Mouse (Mus musculus) testis, postnatal 10 days (tissue): Measurements from ENCODE around the gene Tctex1d2.
"Not testable (repeated sequence)": the region's sequence is repeated elsewhere in the genome, so short reads cannot be mapped to it uniquely, and the experiment has no call there.

ENCODE experiments used
- DNase-seq: peaks from one replicate; pipeline ENCODE4 v3.0.0; 2021; ENCODE audit warnings: low spot score

Tctex1d2 gene

DNA sequence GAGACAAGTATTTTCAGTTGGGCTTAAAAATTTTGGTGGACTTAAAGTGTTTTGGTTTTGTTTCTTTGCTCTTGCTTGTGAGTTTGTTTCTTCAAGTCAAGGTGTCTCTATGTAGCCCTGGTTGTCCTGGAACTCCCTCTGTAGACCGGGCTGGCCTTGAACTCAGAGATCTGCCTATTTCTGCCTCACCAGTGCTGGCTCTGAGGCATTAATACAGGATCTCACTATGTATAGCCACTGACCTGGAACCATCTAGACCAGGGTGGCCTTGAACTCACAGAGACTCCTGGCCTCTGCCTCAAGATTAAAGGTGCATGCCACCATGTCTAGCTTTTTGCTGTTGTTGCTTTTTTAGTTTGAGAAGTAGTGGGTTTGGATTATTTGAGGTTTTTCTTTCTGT is 12.4 kb downstream of the Tctex1d2 start:
- DNase-seq = no peak

DNA sequence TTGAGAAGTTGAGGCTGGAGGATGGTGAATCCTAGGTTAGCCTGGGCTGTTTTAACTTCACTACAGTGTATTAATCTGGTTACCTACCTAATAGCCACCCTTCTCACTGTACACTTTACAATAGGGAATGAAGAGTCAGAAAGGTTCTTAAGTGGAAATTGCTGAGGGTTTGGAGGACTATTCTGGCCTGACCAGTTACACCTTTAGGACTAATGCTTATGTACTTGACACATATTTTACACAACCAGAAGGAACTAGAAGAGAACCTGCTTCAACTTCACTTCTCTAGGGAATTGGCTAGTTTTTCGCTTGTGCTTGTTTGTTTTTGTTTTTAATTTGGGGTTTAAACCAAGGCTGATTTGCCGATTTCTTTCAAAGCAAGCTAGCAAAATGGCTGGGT is 13.6 kb downstream of the Tctex1d2 start:
- DNase-seq = no peak

- no peak for DNase-seq
Measured at GRCm38 (mm10) chr16:32434066-32434465, 14.6 kb downstream of the Tctex1d2 start.

- DNase-seq = no peak
Measured at GRCm38 (mm10) chr16:32434691-32435090, 15.2 kb downstream of the Tctex1d2 start.

DNA sequence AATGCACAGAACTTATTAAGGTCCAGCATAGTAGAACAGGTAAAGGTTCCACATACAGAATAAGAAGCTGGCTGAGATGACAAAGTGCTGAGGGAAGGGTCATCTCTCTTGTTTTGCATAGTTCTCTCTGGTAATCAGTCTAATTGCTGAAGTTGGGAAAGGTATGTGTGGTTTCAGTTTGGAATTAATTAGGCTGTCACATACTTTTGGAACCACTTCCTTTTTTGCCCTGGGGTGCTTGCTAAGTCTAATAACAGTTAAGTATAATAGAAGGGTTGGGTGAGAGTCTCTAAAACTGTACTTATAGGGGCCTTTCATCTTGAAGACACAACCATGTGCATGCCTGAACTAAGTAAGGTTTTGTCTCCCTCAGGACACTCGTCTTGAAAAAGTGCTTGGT is 17.2 kb downstream of the Tctex1d2 start:
- no peak for DNase-seq

- DNase-seq = no peak
Measured at GRCm38 (mm10) chr16:32437266-32437665, 17.8 kb downstream of the Tctex1d2 start.

DNA sequence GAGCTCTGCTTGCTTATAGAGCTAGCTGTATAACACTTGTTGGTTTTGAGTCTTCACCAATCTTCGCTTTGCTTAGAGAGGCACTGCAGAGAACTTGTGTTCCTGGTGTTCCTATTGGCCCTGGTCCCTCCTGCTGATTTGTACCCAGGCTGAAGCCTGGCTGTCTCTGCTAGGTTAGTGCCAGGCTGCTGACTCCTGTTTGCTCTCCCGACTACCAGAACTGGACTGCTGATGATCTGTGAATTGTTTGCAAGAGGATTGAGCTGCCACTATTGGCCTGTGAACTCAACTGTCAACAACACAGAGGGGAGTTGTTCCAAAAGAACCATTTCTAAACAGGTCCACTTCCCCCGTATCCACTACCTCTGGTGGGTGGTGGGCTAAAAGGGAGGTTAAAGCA is 21.9 kb downstream of the Tctex1d2 start:
- DNase-seq = no peak

GRCm38 (mm10) chr16:32444615-32445014 is 25.1 kb downstream of the Tctex1d2 start:
- not testable (repeated sequence) for DNase-seq

- no peak for DNase-seq
Measured at GRCm38 (mm10) chr16:32445558-32445957, 26.1 kb downstream of the Tctex1d2 start.

GRCm38 (mm10) chr16:32446563-32447138 is 27.1 kb downstream of the Tctex1d2 start:
- DNase-seq = no peak

DNA sequence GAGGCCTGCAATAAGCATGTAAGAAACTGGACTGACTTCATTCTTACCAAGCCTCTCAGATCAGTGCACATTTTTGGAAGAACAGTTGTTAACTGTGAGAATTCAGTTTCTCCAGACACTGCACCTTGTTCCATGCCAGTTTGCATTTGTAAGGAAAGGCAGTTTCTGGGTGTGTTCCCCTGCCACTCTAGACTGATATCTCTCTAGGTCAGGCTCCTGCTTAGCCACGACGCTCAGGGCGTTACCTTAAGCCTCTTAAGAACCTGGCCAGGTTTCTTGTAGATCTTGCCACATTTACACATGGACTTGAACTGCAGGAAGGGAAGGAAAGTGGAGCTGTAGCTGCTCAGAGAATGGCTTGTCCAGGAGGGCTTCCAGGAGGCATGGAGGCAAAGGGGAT is 30.2 kb downstream of the Tctex1d2 start:
- DNase-seq = no peak

- DNase-seq = no peak
Measured at GRCm38 (mm10) chr16:32450133-32450532, 30.6 kb downstream of the Tctex1d2 start.

DNA sequence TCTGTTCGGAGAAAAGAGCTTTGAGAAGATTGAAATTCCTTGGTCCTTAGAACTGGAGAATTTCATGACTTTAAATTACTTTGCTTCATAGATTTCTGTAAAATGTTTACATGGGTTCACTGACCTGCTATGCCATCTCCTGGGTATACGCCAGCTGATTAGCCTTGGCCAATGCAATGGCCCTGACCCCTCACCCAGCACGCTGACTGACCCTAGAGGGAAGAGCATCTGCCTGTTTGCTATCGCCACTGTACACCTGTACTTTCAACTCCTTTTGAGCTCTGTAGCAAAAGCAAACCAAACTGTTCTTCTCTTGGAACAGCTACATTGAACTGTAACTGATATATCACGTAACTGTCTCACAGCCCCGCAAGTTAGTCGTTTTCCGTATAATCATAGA is 33.6 kb downstream of the Tctex1d2 start:
- DNase-seq = no peak

DNA sequence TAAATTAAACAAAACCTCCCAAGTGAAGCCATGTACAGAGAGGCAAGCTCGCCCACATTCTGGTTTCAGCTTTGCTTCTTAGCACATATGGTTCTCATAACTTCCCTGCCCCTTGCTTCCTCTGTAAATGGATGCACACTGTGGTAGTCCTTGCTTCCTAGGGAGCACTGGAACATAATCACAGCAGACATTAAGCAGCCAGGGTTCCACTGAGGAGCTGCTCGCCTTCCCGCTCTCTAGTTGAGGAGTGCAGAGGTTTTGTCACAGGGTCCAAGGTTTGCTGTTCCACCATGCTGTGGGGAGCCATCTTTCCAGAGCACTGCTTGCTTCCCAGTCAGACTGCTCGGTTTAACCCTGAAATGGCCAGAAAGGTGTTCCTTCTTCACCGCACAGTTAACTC is 35.1 kb downstream of the Tctex1d2 start:
- no peak for DNase-seq

- DNase-seq = no peak
Measured at GRCm38 (mm10) chr16:32456086-32456485, 36.6 kb downstream of the Tctex1d2 start.

DNA sequence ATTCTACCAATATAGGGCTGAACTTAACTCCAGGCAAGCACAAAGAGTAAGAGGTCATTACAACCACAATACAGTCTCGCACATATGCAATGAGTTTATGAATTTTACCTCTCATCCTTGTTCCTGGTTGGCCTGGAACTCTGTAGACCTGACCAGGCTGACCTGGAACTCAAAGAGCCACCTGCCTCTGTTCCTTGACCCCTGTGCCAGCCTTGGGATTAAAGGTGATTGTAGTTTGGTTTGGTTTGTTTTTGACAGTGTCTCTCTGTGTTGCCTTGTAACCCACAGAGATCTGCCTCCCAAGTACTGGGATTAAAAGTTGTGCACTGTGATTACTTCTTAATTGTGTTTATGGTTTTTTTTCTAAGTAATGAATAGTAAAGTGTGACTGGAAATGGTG is 37.3 kb downstream of the Tctex1d2 start:
- DNase-seq = no peak

DNA sequence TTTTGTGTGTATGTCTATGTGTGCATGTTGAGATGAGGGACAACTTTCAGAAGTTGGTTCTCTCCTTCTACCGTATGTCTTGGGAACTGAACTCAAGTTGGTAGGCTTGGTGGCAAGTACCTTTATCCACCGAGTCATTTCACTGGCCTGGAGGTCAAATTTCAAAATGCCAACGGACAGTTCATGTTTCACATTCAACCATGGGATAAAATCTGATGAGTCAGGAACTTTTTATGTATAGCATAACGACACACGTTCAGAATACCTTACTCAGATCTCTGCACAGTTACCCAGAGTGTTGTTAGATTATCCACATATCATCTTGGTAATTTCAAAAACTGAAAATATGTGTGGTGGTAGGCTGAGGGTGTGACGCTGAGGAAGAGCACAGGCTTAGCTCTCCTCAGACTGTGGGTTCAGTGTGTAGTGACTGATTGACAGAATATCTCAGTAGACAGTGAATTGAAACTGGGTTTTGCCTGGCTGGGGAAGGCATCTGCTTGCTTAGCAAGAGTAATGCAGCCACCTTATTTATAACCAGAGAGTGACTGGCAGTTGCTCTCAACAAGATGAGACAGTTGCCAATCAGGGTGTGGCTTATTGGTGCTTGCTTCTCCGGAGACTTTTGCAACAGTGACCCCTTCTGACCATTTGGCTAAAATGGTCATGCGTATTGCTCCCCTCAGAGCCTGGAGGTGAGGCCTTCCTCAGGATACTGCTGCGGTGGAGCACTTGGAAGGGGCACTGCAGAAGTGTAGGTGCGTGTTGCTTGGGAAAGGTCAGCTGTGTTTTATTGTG is 38.3 kb downstream of the Tctex1d2 start:
- DNase-seq = peak; percentile 57

GRCm38 (mm10) chr16:32460518-32460917 is 41.0 kb downstream of the Tctex1d2 start:
- DNase-seq = no peak

GRCm38 (mm10) chr16:32461713-32462112 is 42.2 kb downstream of the Tctex1d2 start:
- no peak for DNase-seq

- DNase-seq = no peak
Measured at GRCm38 (mm10) chr16:32462950-32463349, 43.4 kb downstream of the Tctex1d2 start.

DNA sequence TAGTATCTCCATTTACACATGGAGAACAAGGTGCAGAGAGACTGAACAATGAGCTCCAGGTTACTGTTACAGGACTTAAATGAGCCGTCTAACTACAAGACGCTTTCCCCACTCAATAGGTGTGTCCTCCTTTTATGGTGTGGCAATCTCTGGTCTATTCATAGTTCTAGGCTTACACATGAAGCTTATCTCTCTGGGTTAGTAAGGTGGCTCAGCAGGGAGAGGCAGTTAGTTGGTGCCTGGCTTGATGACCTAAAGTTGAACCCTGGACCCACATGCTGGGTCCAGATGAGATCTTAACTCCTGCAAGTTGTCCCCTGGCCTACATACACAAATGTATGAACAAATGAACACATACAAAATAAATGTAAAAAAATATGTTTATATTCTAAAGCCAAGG is 43.9 kb downstream of the Tctex1d2 start:
- no peak for DNase-seq

DNA sequence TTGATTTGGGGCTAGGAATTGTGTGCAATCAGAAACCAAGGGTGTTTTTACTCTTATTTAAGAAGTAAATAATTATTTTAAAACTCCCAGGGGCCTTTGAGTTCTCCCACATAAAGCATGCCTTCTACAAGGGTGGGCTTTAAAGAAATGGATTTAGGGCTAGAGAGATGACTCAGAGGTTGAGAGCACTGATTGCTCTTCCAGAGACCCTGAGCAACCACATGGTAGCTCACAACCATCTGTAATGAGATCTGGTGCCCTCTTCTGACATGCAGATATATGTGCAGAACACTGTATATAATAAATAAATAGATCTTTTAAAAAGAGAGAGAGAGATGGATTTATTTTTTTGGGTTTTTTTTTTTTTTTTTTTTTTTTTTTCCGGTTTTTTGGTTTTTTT is 45.4 kb downstream of the Tctex1d2 start:
- DNase-seq = no peak

- DNase-seq = no peak
Measured at GRCm38 (mm10) chr16:32468488-32468887, 49.0 kb downstream of the Tctex1d2 start.
